Mouse (Mus musculus) bone marrow macrophage, adult 2 months (primary cell): ENCODE data around the gene Mdm2.

Experiments
- CTCF ChIP-seq: IDR thresholded peaks from 2 replicates; pipeline ENCODE4 v1.5.1; 2012; ENCODE audit warnings: low read depth, mild to moderate bottlenecking, low read length, moderate library complexity
- POLR2A ChIP-seq: IDR thresholded peaks from 2 replicates; pipeline ENCODE4 v1.6.1; 2012; ENCODE audit warnings: mild to moderate bottlenecking, low read depth, low read length, borderline replicate concordance

- TF ChIP-seq POLR2A (no peak), CTCF (no peak)
These were observed 39.8 kb downstream of the Mdm2 start for GRCm38 (mm10) chr10:117670791-117671190.
